25 mouse cellular contexts compared by ENCODE assay signal in the genomic region with DNA sequence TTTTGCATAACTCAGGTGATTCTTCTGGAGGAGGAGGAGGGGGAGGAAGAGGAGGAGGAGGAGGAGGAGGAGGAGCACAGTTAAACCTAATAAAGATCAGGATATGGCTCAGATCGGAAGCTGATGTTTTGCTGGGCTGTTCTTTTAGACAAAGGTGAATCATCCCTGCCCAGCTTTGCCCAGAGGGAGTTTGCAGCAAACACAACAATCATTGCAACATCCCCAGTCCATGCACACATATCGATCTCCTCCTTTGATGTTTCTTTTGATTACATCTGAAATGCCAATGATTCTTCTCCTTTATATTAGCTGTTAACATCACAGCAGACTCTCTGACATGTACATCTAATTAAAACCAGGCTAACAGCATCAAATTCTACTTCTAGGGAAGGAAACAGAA.
DNase-seq lines count a peak whose midpoint lies in the region; ATAC-seq and TF ChIP-seq lines count a peak whose summit lies in the region.
"Had no signal": no experiment of that assay in that cellular context is flagged by ENCODE, and none has a peak within 500 bp of the region (broad histone marks: within the 10 kb centered on the region; RNA-seq: fewer than 3 reads in every experiment).

No protein-coding gene starts in this region.

- no peaks in the 10 kb centered on the region for H3K27me3 ChIP-seq in liver, adult 2 months (ENCODE audit: control insufficient read depth, insufficient read depth, low read length)
- no peaks in the 10 kb centered on the region for H3K27me3 ChIP-seq in liver, embryonic 11.5 days (replicated peaks; ENCODE audit: control insufficient read depth, insufficient read depth, low read length)
- no peaks in the 10 kb centered on the region for H3K27me3 ChIP-seq in lung, postnatal 0 days (replicated peaks; ENCODE audit: insufficient read depth, low read length)
- H3K27me3 ChIP-seq: embryonic facial prominence, embryonic 13.5 days; forebrain, embryonic 12.5 days; forebrain, embryonic 15.5 days; hindbrain, embryonic 12.5 days; hindbrain, embryonic 15.5 days; Patski had no signal

- TF ChIP-seq CTCF in liver, adult 2 months (IDR thresholded peaks at IDR 0.05; ENCODE audit: low read depth, low read length): no peak
- no peak for TF ChIP-seq CTCF in lung, postnatal 0 days (IDR thresholded peaks at IDR 0.05)

- no peak for ATAC-seq in liver, embryonic 11.5 days (replicated peaks; ENCODE audit: low FRiP score)
- no peak for ATAC-seq in lung, postnatal 0 days
- no peak for ATAC-seq in activated CD4-positive, CD25-positive, alpha-beta regulatory T cell, adult 4 months
- ATAC-seq: CD4-positive, CD25-positive, alpha-beta regulatory T cell, adult 4 months; forebrain, embryonic 15.5 days; Patski had no signal

- H3K9ac ChIP-seq in liver, adult 2 months (ENCODE audit: low read depth, low read length): no peak overlapping the region
- H3K9ac ChIP-seq in liver, embryonic 11.5 days (ENCODE audit: low read depth, low read length): no peak overlapping the region
- no peak overlapping the region for H3K9ac ChIP-seq in lung, postnatal 0 days (replicated peaks; ENCODE audit: low read depth)
- H3K9ac ChIP-seq: embryonic facial prominence, embryonic 13.5 days; forebrain, embryonic 12.5 days; forebrain, embryonic 15.5 days; hindbrain, embryonic 12.5 days; hindbrain, embryonic 15.5 days had no signal

- no peak for TF ChIP-seq POLR2A in liver, adult 2 months (IDR thresholded peaks at IDR 0.05; ENCODE audit: extremely low read depth, insufficient read depth, low read length)

- H3K27ac ChIP-seq in liver, adult 2 months (replicated peaks; ENCODE audit: insufficient read depth, low read depth, low read length): no peak overlapping the region
- no peak overlapping the region for H3K27ac ChIP-seq in liver, embryonic 11.5 days (ENCODE audit: low read depth, low read length)
- H3K27ac ChIP-seq in lung, postnatal 0 days (ENCODE audit: low read length): peak overlapping the region; percentile 80; the same call in 1 of the 2 replicates
- H3K27ac ChIP-seq: embryonic facial prominence, embryonic 13.5 days; forebrain, embryonic 12.5 days; forebrain, embryonic 15.5 days; hindbrain, embryonic 12.5 days; hindbrain, embryonic 15.5 days had no signal

- DNase-seq in liver, adult 2 months (ENCODE audit: extremely low read depth, low read depth, low spot score): peak; percentile 70
- no peak for DNase-seq in liver, embryonic 11.5 days (ENCODE audit: low spot score)
- DNase-seq in lung, postnatal 0 days (ENCODE audit: low spot score): no peak
- no peak for DNase-seq in lung, postnatal 10 days
- DNase-seq in ZHBTc4 (ENCODE audit: low read depth, low spot score): peak; percentile 7
- DNase-seq in kidney, postnatal 10 days: no peak
- DNase-seq: adrenal gland, adult 8-10 months; adrenal gland, postnatal 25 days; B cell, adult 2 months; cerebellum, adult 11-12 months; cerebellum, adult 8-10 months; cerebellum, postnatal 10 days; cerebellum, postnatal 36 days; gastrocnemius, postnatal 25 days had no signal

- no peaks in the 10 kb centered on the region for H3K79me2 ChIP-seq in liver, adult 2 months (ENCODE audit: control insufficient read depth, insufficient read depth, low read length)

- no peaks in the 10 kb centered on the region for H3K9me3 ChIP-seq in liver, embryonic 11.5 days (ENCODE audit: control insufficient read depth, low read length)
- H3K9me3 ChIP-seq in lung, postnatal 0 days (ENCODE audit: low read length): no peaks in the 10 kb centered on the region
- H3K9me3 ChIP-seq: embryonic facial prominence, embryonic 13.5 days; forebrain, embryonic 12.5 days; forebrain, embryonic 15.5 days; hindbrain, embryonic 15.5 days had no signal

- WGBS in liver, adult 2 months: 25% methylated on average over 2 of the region's 2 CpGs
- 61% methylated on average over 2 of the region's 2 CpGs for WGBS in liver, embryonic 11.5 days
- 31% methylated on average over 2 of the region's 2 CpGs for WGBS in lung, postnatal 0 days

- peaks cover 6% of the 10 kb centered on the region for H3K4me1 ChIP-seq in liver, adult 2 months (ENCODE audit: control insufficient read depth, insufficient read depth, low read length)
- H3K4me1 ChIP-seq in liver, embryonic 11.5 days (replicated peaks; ENCODE audit: control insufficient read depth, insufficient read depth, low read length): peaks cover 14% of the 10 kb centered on the region
- peaks cover 15% of the 10 kb centered on the region; the same call in 1 of the 2 replicates for H3K4me1 ChIP-seq in lung, postnatal 0 days (ENCODE audit: insufficient read depth, low read depth, low read length)
- H3K4me1 ChIP-seq: forebrain, embryonic 15.5 days had no signal

- H3K4me3 ChIP-seq in liver, adult 2 months (ENCODE audit: insufficient read depth, low read depth, low read length): no peak overlapping the region
- H3K4me3 ChIP-seq in liver, embryonic 11.5 days (ENCODE audit: low read depth, low read length): no peak overlapping the region
- H3K4me3 ChIP-seq in lung, postnatal 0 days (ENCODE audit: low read depth, low read length): no peak overlapping the region
- H3K4me3 ChIP-seq: embryonic facial prominence, embryonic 10.5 days; embryonic facial prominence, embryonic 13.5 days; erythroblast, embryonic 14.5 days; forebrain, embryonic 12.5 days; forebrain, embryonic 15.5 days; hindbrain, embryonic 12.5 days; hindbrain, embryonic 15.5 days had no signal

- H3K36me3 ChIP-seq in liver, adult 2 months (ENCODE audit: control insufficient read depth, insufficient read depth, low read length): no peaks in the 10 kb centered on the region
- H3K36me3 ChIP-seq in liver, embryonic 11.5 days (ENCODE audit: control insufficient read depth, insufficient read depth, low read length): no peaks in the 10 kb centered on the region
- H3K36me3 ChIP-seq in lung, postnatal 0 days (ENCODE audit: insufficient read depth, low read length): no peaks in the 10 kb centered on the region
- H3K36me3 ChIP-seq: embryonic facial prominence, embryonic 10.5 days; embryonic facial prominence, embryonic 13.5 days; forebrain, embryonic 12.5 days; forebrain, embryonic 15.5 days; hindbrain, embryonic 12.5 days; hindbrain, embryonic 15.5 days had no signal

- TF ChIP-seq EP300 in lung, postnatal 0 days (IDR thresholded peaks at IDR 0.05): no peak

- no peak overlapping the region for H3K4me2 ChIP-seq in liver, embryonic 11.5 days
- H3K4me2 ChIP-seq in lung, postnatal 0 days (replicated peaks; ENCODE audit: low read depth, low read length): no peak overlapping the region
- H3K4me2 ChIP-seq: embryonic facial prominence, embryonic 13.5 days; forebrain, embryonic 12.5 days; forebrain, embryonic 15.5 days; heart, embryonic 11.5 days; hindbrain, embryonic 12.5 days; hindbrain, embryonic 15.5 days had no signal

Comparison
In these comparisons a context has a peak if more than half of its experiments do, and no peak if none do; other contexts are left out.
1. DNase-seq: peak in liver, adult 2 months (single experiment) and ZHBTc4 (single experiment); none in liver, embryonic 11.5 days (single experiment), lung, postnatal 0 days (single experiment), lung, postnatal 10 days (single experiment) and kidney, postnatal 10 days (single experiment).